Mouse (Mus musculus) liver (tissue): ENCODE results near the gene Rims4.

ENCODE experiments used
- DNase-seq: peaks from one replicate; pipeline ENCODE4 v3.0.0-alpha.2; 2020; ENCODE audit warnings: mixed read lengths

Gene Rims4

GRCm38 (mm10) chr2:163858254-163858947 is 60.1 kb downstream of the Rims4 start:
- no peak for DNase-seq

GRCm38 (mm10) chr2:163857233-163857632 is 61.2 kb downstream of the Rims4 start:
- no peak for DNase-seq

- no peak for DNase-seq
These were observed 65.0 kb downstream of the Rims4 start, which contains the start of gene Kcnk15 for GRCm38 (mm10) chr2:163853461-163853901. Kcnk15 (plus strand) TSS chr2:163853651.

GRCm38 (mm10) chr2:163842043-163842442 is 76.4 kb downstream of the Rims4 start:
- DNase-seq: no peak

- no peak for DNase-seq
These were observed 79.0 kb downstream of the Rims4 start for GRCm38 (mm10) chr2:163839519-163839918.

GRCm38 (mm10) chr2:163838043-163838442 is 80.4 kb downstream of the Rims4 start:
- peak; percentile 69 for DNase-seq

GRCm38 (mm10) chr2:163831163-163831562 is 87.3 kb downstream of the Rims4 start:
- no peak for DNase-seq

GRCm38 (mm10) chr2:163826494-163826893 is 92.0 kb downstream of the Rims4 start:
- no peak for DNase-seq

- DNase-seq: no peak
These were observed 92.6 kb downstream of the Rims4 start for GRCm38 (mm10) chr2:163825861-163826260.

- DNase-seq: peak; percentile 70
These were observed 94.7 kb downstream of the Rims4 start for GRCm38 (mm10) chr2:163823771-163824170.

GRCm38 (mm10) chr2:163823248-163823647 is 95.2 kb downstream of the Rims4 start:
- peak; percentile 60 for DNase-seq

- no peak for DNase-seq
These were observed 97.9 kb downstream of the Rims4 start, which contains the start of gene Ccn5 for GRCm38 (mm10) chr2:163820607-163821006. Ccn5 (plus strand) TSS chr2:163820861.

GRCm38 (mm10) chr2:163814739-163815465 is 103.6 kb downstream of the Rims4 start:
- no peak for DNase-seq

- DNase-seq: no peak
These were observed 105.4 kb downstream of the Rims4 start for GRCm38 (mm10) chr2:163813077-163813476.
